In genomic region chr16:7223265-7223664, GRCm38 (mm10) we compare ENCODE assay signal across 22 mouse cellular contexts.
DNase-seq lines count a peak whose midpoint lies in the region; TF ChIP-seq lines count a peak whose summit lies in the region.
"Had no signal": no experiment of that assay in that cellular context is flagged by ENCODE, and none has a peak within 500 bp of the region (broad histone marks: within the 10 kb centered on the region; RNA-seq: fewer than 3 reads in every experiment).

No protein-coding gene starts in this region.

- no peak for TF ChIP-seq CTCF in layer of hippocampus, adult 2 months (conservative IDR thresholded peaks at IDR 0.05)
- TF ChIP-seq CTCF in cortical plate, adult 2 months (IDR thresholded peaks at IDR 0.05; ENCODE audit: extremely low read depth, insufficient read depth, low read length), result no peak

- DNase-seq in layer of hippocampus, adult 2 months (ENCODE audit: low spot score in 2 of 2), result no peak
- DNase-seq in layer of hippocampus, postnatal 10 days (ENCODE audit: low spot score in 2 of 2), result no peak
- peak; percentile 37 for DNase-seq in right cerebral cortex, adult 18-20 months
- no peak for DNase-seq in right cerebral cortex, postnatal 10 days (ENCODE audit: low spot score in 2 of 2)
- peak; percentile 70 for DNase-seq in telencephalon, adult 2 months (ENCODE audit: low read depth, low spot score)
- DNase-seq in thymus, postnatal 10 days (ENCODE audit: low spot score in 2 of 2), result no peak
- DNase-seq in gastrocnemius, adult 8-10 months (ENCODE audit: low spot score in 2 of 2), result no peak
- DNase-seq: adrenal gland, adult 2 months; adrenal gland, postnatal 10 days; adrenal gland, postnatal 25 days; cerebellum, adult 11-12 months; cerebellum, adult 2 months; cerebellum, adult 9-10 months; cerebellum, postnatal 10 days; cerebellum, postnatal 25 days; embryo, embryonic 11 days had no signal

- H3K4me3 ChIP-seq in layer of hippocampus, adult 2 months, result no peak overlapping the region
- H3K4me3 ChIP-seq in cortical plate, adult 2 months (ENCODE audit: insufficient read depth, low read length), result no peak overlapping the region
- H3K4me3 ChIP-seq: embryonic facial prominence, embryonic 13.5 days; embryonic facial prominence, embryonic 15.5 days; erythroblast, embryonic 14.5 days; forebrain, embryonic 10.5 days; forebrain, embryonic 12.5 days had no signal

- 0 out of 2 replicates have a peak overlapping the region, but pooled peaks have one; percentile 18 for H3K27ac ChIP-seq in layer of hippocampus, adult 2 months
- peak overlapping the region; percentile 27; the same call in 1 of the 2 replicates for H3K27ac ChIP-seq in cortical plate, adult 2 months (ENCODE audit: insufficient read depth, low read length)
- H3K27ac ChIP-seq: embryonic facial prominence, embryonic 13.5 days; embryonic facial prominence, embryonic 15.5 days; forebrain, embryonic 10.5 days; forebrain, embryonic 12.5 days had no signal

- H3K4me1 ChIP-seq in cortical plate, adult 2 months (ENCODE audit: control insufficient read depth, insufficient read depth, low read length), result peaks cover 11% of the 10 kb centered on the region
- H3K4me1 ChIP-seq: embryonic facial prominence, embryonic 13.5 days; embryonic facial prominence, embryonic 15.5 days had no signal

- no peak for TF ChIP-seq POLR2A in cortical plate, adult 2 months (IDR thresholded peaks at IDR 0.05; ENCODE audit: extremely low read depth, insufficient read depth, low read length)

Comparison
In these comparisons a context has a peak if more than half of its experiments do, and no peak if none do; other contexts are left out.
1. DNase-seq: peak in right cerebral cortex, adult 18-20 months (single experiment) and telencephalon, adult 2 months (single experiment); none in layer of hippocampus, adult 2 months (0 of 2), layer of hippocampus, postnatal 10 days (0 of 2), right cerebral cortex, postnatal 10 days (0 of 2), thymus, postnatal 10 days (0 of 2) and gastrocnemius, adult 8-10 months (0 of 2).